Mouse (Mus musculus) midbrain, embryonic 15.5 days (tissue): ENCODE measurements around the gene Gpc6. TPM values are rescaled to one million over a fixed set of nuclear protein-coding genes. Genes with fewer than 3 reads are reported as not detected.

ENCODE experiments used
- ATAC-seq: fragments of 200-750 bp; cut with Nextera tagmentation; replicated peaks from 2 replicates; pipeline ENCODE4 v1.8.0; 2017; ENCODE audit warnings: moderate TSS enrichment
- H3K27ac ChIP-seq: fragments of 300-500 bp; sonication (generic); 2 replicates; pipeline ENCODE4 v1.5.1; 2015; ENCODE audit warnings: mild to moderate bottlenecking, inconsistent platforms
- H3K27me3 ChIP-seq: fragments of 300-500 bp; sonication (generic); replicated peaks from 2 replicates; pipeline ENCODE4 v1.6.1; 2015; ENCODE audit warnings: inconsistent platforms
- H3K36me3 ChIP-seq: fragments of 300-500 bp; sonication (generic); replicated peaks from 2 replicates; pipeline ENCODE4 v1.6.1; 2015; ENCODE audit warnings: inconsistent platforms
- H3K4me1 ChIP-seq: fragments of 300-500 bp; sonication (generic); 2 replicates; pipeline ENCODE4 v1.6.1; 2015; ENCODE audit warnings: inconsistent platforms
- H3K4me2 ChIP-seq: fragments of 300-500 bp; sonication (generic); 2 replicates; pipeline ENCODE4 v1.6.1; 2015; ENCODE audit warnings: inconsistent platforms, mild to moderate bottlenecking, moderate library complexity
- H3K4me3 ChIP-seq: fragments of 300-500 bp; sonication (generic); 2 replicates; pipeline ENCODE4 v1.5.1; 2015; ENCODE audit warnings: mild to moderate bottlenecking, inconsistent platforms
- H3K9ac ChIP-seq: fragments of 300-500 bp; sonication (generic); 2 replicates; pipeline ENCODE4 v1.6.1; 2015; ENCODE audit warnings: mild to moderate bottlenecking, inconsistent platforms
- H3K9me3 ChIP-seq: fragments of 300-500 bp; sonication (generic); 2 replicates; pipeline ENCODE4 v1.6.1; 2016; ENCODE audit warnings: inconsistent platforms
- WGBS: fragments of 180-500 bp; shearing (Covaris S2); methylation state at CpG from one replicate; pipeline ENCODE4 v1.1.7; 2015; ENCODE audit warnings: mixed read lengths; 5-methylcytosine and 5-hydroxymethylcytosine counted together
- polyA plus RNA-seq: library from polyadenylated mRNA; unstranded; fragments of >200 nt; fragmentation: Nextera tagmentation; extraction: Ambion mirVana; gene quantifications from 2 replicates; pipeline ENCODE4 v1.2.1, GENCODE M21; 2015

The Gpc6 gene
- polyA plus RNA-seq, 1 experiment from 2014 or later, result 21.1 TPM

- no peaks in the 10 kb centered on the region for H3K36me3 ChIP-seq
- 79% methylated on average over 4 of the region's 4 CpGs for WGBS
- H3K4me2 ChIP-seq, result no peak overlapping the region
- no peak overlapping the region for H3K4me3 ChIP-seq
- H3K9ac ChIP-seq, result no peak overlapping the region
- no peaks in the 10 kb centered on the region for H3K4me1 ChIP-seq
- ATAC-seq, result no peak; the same call in 1 of the 2 replicates
- H3K9me3 ChIP-seq, result no peaks in the 10 kb centered on the region
- H3K27me3 ChIP-seq, result no peaks in the 10 kb centered on the region
- no peak overlapping the region for H3K27ac ChIP-seq
Observed at GRCm38 (mm10) chr14:117562146-117562545, 637.0 kb downstream of the Gpc6 start.

GRCm38 (mm10) chr14:117569278-117569677 is 644.2 kb downstream of the Gpc6 start:
- Histone ChIP-seq H3K27me3 (no peaks in the 10 kb centered on the region), H3K9ac (no peak overlapping the region), H3K4me2 (no peak overlapping the region), H3K4me3 (no peak overlapping the region), H3K36me3 (no peaks in the 10 kb centered on the region), H3K27ac (no peak overlapping the region), H3K4me1 (no peaks in the 10 kb centered on the region), H3K9me3 (no peaks in the 10 kb centered on the region)
- no peak for ATAC-seq
- WGBS, result 75% methylated on average over 4 of the region's 4 CpGs

GRCm38 (mm10) chr14:117572213-117572612 is 647.1 kb downstream of the Gpc6 start:
- no peak overlapping the region for H3K9ac ChIP-seq
- no peak overlapping the region for H3K4me2 ChIP-seq

GRCm38 (mm10) chr14:117574216-117574615 is 649.1 kb downstream of the Gpc6 start:
- 81% methylated on average over 6 of the region's 6 CpGs for whole genome bisulfite sequencing
- no peak for ATAC-seq
- Histone ChIP-seq H3K27ac (no peak overlapping the region), H3K27me3 (no peaks in the 10 kb centered on the region), H3K36me3 (no peaks in the 10 kb centered on the region), H3K4me3 (no peak overlapping the region), H3K9ac (no peak overlapping the region), H3K4me2 (no peak overlapping the region), H3K9me3 (no peaks in the 10 kb centered on the region), H3K4me1 (no peaks in the 10 kb centered on the region)

More at GRCm38 (mm10) chr14:117572213-117572612, 647.1 kb downstream of the Gpc6 start:
- H3K4me1 ChIP-seq, result no peaks in the 10 kb centered on the region
- H3K36me3 ChIP-seq, result no peaks in the 10 kb centered on the region
- no peak overlapping the region for H3K27ac ChIP-seq
- H3K4me3 ChIP-seq, result no peak overlapping the region
- no peaks in the 10 kb centered on the region for H3K27me3 ChIP-seq
- no peaks in the 10 kb centered on the region for H3K9me3 ChIP-seq
- ATAC-seq, result no peak
- WGBS, result 79% methylated on average over 8 of the region's 8 CpGs

GRCm38 (mm10) chr14:117581740-117582139 is 656.6 kb downstream of the Gpc6 start:
- Histone ChIP-seq H3K27me3 (no peaks in the 10 kb centered on the region), H3K36me3 (no peaks in the 10 kb centered on the region), H3K4me2 (no peak overlapping the region), H3K9me3 (no peaks in the 10 kb centered on the region), H3K4me3 (no peak overlapping the region), H3K27ac (no peak overlapping the region), H3K4me1 (no peaks in the 10 kb centered on the region), H3K9ac (no peak overlapping the region)
- 97% methylated on average over 6 of the region's 6 CpGs for WGBS
- no peak for ATAC-seq

GRCm38 (mm10) chr14:117599758-117600157 is 674.6 kb downstream of the Gpc6 start:
- H3K4me2 ChIP-seq, result no peak overlapping the region
- 57% methylated on average over 5 of the region's 5 CpGs for WGBS
- H3K27ac ChIP-seq, result no peak overlapping the region
- H3K9me3 ChIP-seq, result no peaks in the 10 kb centered on the region
- no peaks in the 10 kb centered on the region for H3K27me3 ChIP-seq
- 0 out of 2 replicates have a peak, but pooled peaks have one; percentile 42 for ATAC-seq
- no peak overlapping the region for H3K4me3 ChIP-seq
- no peaks in the 10 kb centered on the region for H3K36me3 ChIP-seq
- H3K4me1 ChIP-seq, result peaks cover 7% of the 10 kb centered on the region
- H3K9ac ChIP-seq, result no peak overlapping the region

GRCm38 (mm10) chr14:117603837-117604236 is 678.7 kb downstream of the Gpc6 start:
- no peak overlapping the region for H3K4me2 ChIP-seq
- WGBS, result 79% methylated on average over 1 of the region's 1 CpGs
- no peak overlapping the region for H3K4me3 ChIP-seq
- no peak overlapping the region for H3K9ac ChIP-seq
- H3K4me1 ChIP-seq, result peaks cover 7% of the 10 kb centered on the region
- no peak overlapping the region for H3K27ac ChIP-seq
- H3K27me3 ChIP-seq, result no peaks in the 10 kb centered on the region
- no peaks in the 10 kb centered on the region for H3K9me3 ChIP-seq
- ATAC-seq, result no peak
- H3K36me3 ChIP-seq, result no peaks in the 10 kb centered on the region

- no peak overlapping the region for H3K4me2 ChIP-seq
Observed at GRCm38 (mm10) chr14:117605750-117606149, 680.6 kb downstream of the Gpc6 start.

GRCm38 (mm10) chr14:117611113-117611512 is 686.0 kb downstream of the Gpc6 start:
- Histone ChIP-seq H3K36me3 (no peaks in the 10 kb centered on the region), H3K4me1 (no peaks in the 10 kb centered on the region), H3K9me3 (no peaks in the 10 kb centered on the region), H3K4me2 (no peak overlapping the region), H3K27me3 (no peaks in the 10 kb centered on the region), H3K9ac (no peak overlapping the region), H3K4me3 (no peak overlapping the region), H3K27ac (no peak overlapping the region)
- 0 out of 2 replicates have a peak, but pooled peaks have one; percentile 52 for ATAC-seq
- WGBS, result 42% methylated on average over 3 of the region's 3 CpGs

More at GRCm38 (mm10) chr14:117605750-117606149, 680.6 kb downstream of the Gpc6 start:
- Histone ChIP-seq H3K4me3 (no peak overlapping the region), H3K36me3 (no peaks in the 10 kb centered on the region), H3K27me3 (no peaks in the 10 kb centered on the region), H3K9ac (no peak overlapping the region), H3K27ac (no peak overlapping the region), H3K4me1 (no peaks in the 10 kb centered on the region), H3K9me3 (no peaks in the 10 kb centered on the region)
- WGBS, result 87% methylated on average over 2 of the region's 2 CpGs
- no peak for ATAC-seq

- no peaks in the 10 kb centered on the region for H3K27me3 ChIP-seq
- 70% methylated on average over 9 of the region's 9 CpGs for WGBS
- H3K9ac ChIP-seq, result no peak overlapping the region
- no peak for ATAC-seq
- H3K4me2 ChIP-seq, result no peak overlapping the region
- no peak overlapping the region for H3K4me3 ChIP-seq
- H3K36me3 ChIP-seq, result no peaks in the 10 kb centered on the region
- no peaks in the 10 kb centered on the region for H3K4me1 ChIP-seq
- no peaks in the 10 kb centered on the region for H3K9me3 ChIP-seq
- no peak overlapping the region for H3K27ac ChIP-seq
Observed at GRCm38 (mm10) chr14:117625100-117625710, 700.1 kb downstream of the Gpc6 start.

GRCm38 (mm10) chr14:117634238-117634940 is 709.3 kb downstream of the Gpc6 start:
- Histone ChIP-seq H3K9me3 (no peaks in the 10 kb centered on the region), H3K4me1 (no peaks in the 10 kb centered on the region), H3K36me3 (no peaks in the 10 kb centered on the region), H3K27me3 (no peaks in the 10 kb centered on the region), H3K4me2 (no peak overlapping the region), H3K4me3 (no peak overlapping the region), H3K9ac (no peak overlapping the region), H3K27ac (no peak overlapping the region)
- WGBS, result 72% methylated on average over 14 of the region's 14 CpGs
- peak; percentile 50; the same call in 1 of the 2 replicates for ATAC-seq

GRCm38 (mm10) chr14:117641853-117642252 is 716.7 kb downstream of the Gpc6 start:
- H3K4me1 ChIP-seq, result no peaks in the 10 kb centered on the region
- 80% methylated on average over 2 of the region's 2 CpGs for WGBS
- H3K36me3 ChIP-seq, result no peaks in the 10 kb centered on the region

GRCm38 (mm10) chr14:117643069-117643468 is 718.0 kb downstream of the Gpc6 start:
- no peak overlapping the region for H3K27ac ChIP-seq
- no peaks in the 10 kb centered on the region for H3K36me3 ChIP-seq
- H3K9ac ChIP-seq, result no peak overlapping the region
- ATAC-seq, result no peak
- H3K27me3 ChIP-seq, result no peaks in the 10 kb centered on the region
- no peaks in the 10 kb centered on the region for H3K9me3 ChIP-seq
- no peaks in the 10 kb centered on the region for H3K4me1 ChIP-seq
- no peak overlapping the region for H3K4me3 ChIP-seq
- H3K4me2 ChIP-seq, result no peak overlapping the region
- WGBS, result 80% methylated on average over 1 of the region's 1 CpGs

More at GRCm38 (mm10) chr14:117641853-117642252, 716.7 kb downstream of the Gpc6 start:
- no peak overlapping the region for H3K9ac ChIP-seq
- ATAC-seq, result no peak
- H3K4me3 ChIP-seq, result no peak overlapping the region
- H3K4me2 ChIP-seq, result no peak overlapping the region
- H3K27me3 ChIP-seq, result no peaks in the 10 kb centered on the region
- H3K9me3 ChIP-seq, result no peaks in the 10 kb centered on the region
- H3K27ac ChIP-seq, result no peak overlapping the region
